Mouse (Mus musculus) bone marrow macrophage, adult 2 months (primary cell): ENCODE results near the gene Ndufv3. TPM values are rescaled to one million over a fixed set of nuclear protein-coding genes. Genes with fewer than 3 reads are reported as not detected.

Source experiments
- H3K27ac ChIP-seq: 2 replicates; pipeline ENCODE4 v1.5.1; 2012; ENCODE audit warnings: low read depth, low read length; ENCODE audit not compliant: insufficient read depth
- H3K4me1 ChIP-seq: 2 replicates; pipeline ENCODE4 v1.6.1; 2012; ENCODE audit warnings: low read length; ENCODE audit not compliant: control insufficient read depth, insufficient read depth
- H3K4me3 ChIP-seq: 2 replicates; pipeline ENCODE4 v1.5.1; 2012; ENCODE audit warnings: mild to moderate bottlenecking, low read length, moderate library complexity; ENCODE audit not compliant: insufficient read depth
- CTCF ChIP-seq: IDR thresholded peaks from 2 replicates; pipeline ENCODE4 v1.5.1; 2012; ENCODE audit warnings: low read depth, mild to moderate bottlenecking, low read length, moderate library complexity
- POLR2A ChIP-seq: IDR thresholded peaks from 2 replicates; pipeline ENCODE4 v1.6.1; 2012; ENCODE audit warnings: mild to moderate bottlenecking, low read depth, low read length, borderline replicate concordance
- polyA plus RNA-seq: library from polyadenylated mRNA; stranded (reverse); fragments of >200 nt; gene quantifications from 2 replicates; pipeline ENCODE4 v1.2.4, GENCODE M21; 2012; ENCODE audit not compliant: missing spikeins, insufficient read depth, insufficient read length

Ndufv3 gene
- polyA plus RNA-seq, 1 experiment = 132 TPM

GRCm38 (mm10) chr17:31494989-31495388 is 24.9 kb upstream of the Ndufv3 start:
- Histone ChIP-seq H3K4me1 (no peaks in the 10 kb centered on the region), H3K4me3 (no peak overlapping the region), H3K27ac (no peak overlapping the region)
- TF ChIP-seq POLR2A (no peak), CTCF (no peak)

GRCm38 (mm10) chr17:31497726-31498125 is 22.2 kb upstream of the Ndufv3 start:
- Histone ChIP-seq H3K4me1 (no peaks in the 10 kb centered on the region), H3K4me3 (no peak overlapping the region), H3K27ac (no peak overlapping the region)
- TF ChIP-seq POLR2A = no peak
- TF ChIP-seq CTCF = no peak

- no peak overlapping the region for H3K27ac ChIP-seq
- H3K4me1 ChIP-seq = no peaks in the 10 kb centered on the region
- no peak overlapping the region for H3K4me3 ChIP-seq
- TF ChIP-seq CTCF = no peak
- no peak for TF ChIP-seq POLR2A
Observed at GRCm38 (mm10) chr17:31499725-31500124, 20.2 kb upstream of the Ndufv3 start.

GRCm38 (mm10) chr17:31500416-31500815 is 19.5 kb upstream of the Ndufv3 start:
- TF ChIP-seq POLR2A = no peak
- no peak for TF ChIP-seq CTCF
- no peak overlapping the region for H3K27ac ChIP-seq
- no peaks in the 10 kb centered on the region for H3K4me1 ChIP-seq
- no peak overlapping the region for H3K4me3 ChIP-seq

- no peak overlapping the region for H3K4me3 ChIP-seq
- no peaks in the 10 kb centered on the region for H3K4me1 ChIP-seq
- TF ChIP-seq CTCF (no peak), POLR2A (no peak)
- no peak overlapping the region for H3K27ac ChIP-seq
Observed at GRCm38 (mm10) chr17:31500908-31501307, 19.0 kb upstream of the Ndufv3 start.

GRCm38 (mm10) chr17:31502261-31502927 is 17.5 kb upstream of the Ndufv3 start:
- Histone ChIP-seq H3K27ac (no peak overlapping the region), H3K4me1 (no peaks in the 10 kb centered on the region)
- TF ChIP-seq CTCF (no peak), POLR2A (no peak)

GRCm38 (mm10) chr17:31503337-31503736 is 16.6 kb upstream of the Ndufv3 start:
- H3K4me3 ChIP-seq = no peak overlapping the region
- TF ChIP-seq CTCF (no peak), POLR2A (no peak)
- no peak overlapping the region for H3K27ac ChIP-seq
- no peaks in the 10 kb centered on the region for H3K4me1 ChIP-seq

More at GRCm38 (mm10) chr17:31502261-31502927, 17.5 kb upstream of the Ndufv3 start:
- no peak overlapping the region for H3K4me3 ChIP-seq

- H3K4me3 ChIP-seq = no peak overlapping the region
- no peaks in the 10 kb centered on the region for H3K4me1 ChIP-seq
- no peak for TF ChIP-seq POLR2A
- TF ChIP-seq CTCF = no peak
- H3K27ac ChIP-seq = no peak overlapping the region
Observed at GRCm38 (mm10) chr17:31503936-31504335, 16.0 kb upstream of the Ndufv3 start.

GRCm38 (mm10) chr17:31505013-31505412 is 14.9 kb upstream of the Ndufv3 start:
- H3K4me3 ChIP-seq = no peak overlapping the region
- H3K27ac ChIP-seq = no peak overlapping the region
- no peak for TF ChIP-seq CTCF
- TF ChIP-seq POLR2A = no peak
- no peaks in the 10 kb centered on the region; the same call in 1 of the 2 replicates for H3K4me1 ChIP-seq

- Histone ChIP-seq H3K27ac (no peak overlapping the region), H3K4me1 (no peaks in the 10 kb centered on the region; the same call in 1 of the 2 replicates), H3K4me3 (no peak overlapping the region)
- no peak for TF ChIP-seq CTCF
Observed at GRCm38 (mm10) chr17:31506282-31506681, 13.6 kb upstream of the Ndufv3 start.
